Mouse (Mus musculus) B cell, adult 62 days (primary cell): ENCODE measurements around the gene Opcml. TPM values are rescaled to one million over a fixed set of nuclear protein-coding genes. Genes with fewer than 3 reads are reported as not detected.

Experiments
- total RNA-seq: library from RNA; stranded (reverse); gene quantifications from 4 replicates; pipeline ENCODE4 v1.2.4, GENCODE M21; 2023

The Opcml gene
- 0.86 to 1.5 TPM in 2 of 4 replicates, not detected in the others for total RNA-seq

GRCm38 (mm10) chr9:27790725-27791638, at the start of gene Opcml:
Gene Opcml (plus strand): TSS chr9:27790775.

